Mouse (Mus musculus) ES-Bruce4 (cell line): ENCODE measurements around the gene Tbxa2r. TPM values are rescaled to one million over a fixed set of nuclear protein-coding genes. Genes with fewer than 3 reads are reported as not detected.

Source experiments
- H3K27ac ChIP-seq: 2 replicates; pipeline ENCODE4 v1.5.1; 2012; ENCODE audit warnings: low read length, inconsistent platforms; ENCODE audit not compliant: insufficient read depth
- H3K27me3 ChIP-seq: 2 replicates; pipeline ENCODE4 v1.6.1; 2012; ENCODE audit warnings: mild to moderate bottlenecking, low read length, inconsistent platforms; ENCODE audit not compliant: control insufficient read depth, poor library complexity, insufficient read depth, severe bottlenecking
- H3K36me3 ChIP-seq: 2 replicates; pipeline ENCODE4 v1.6.1; 2012; ENCODE audit warnings: inconsistent platforms, mild to moderate bottlenecking, low read length, moderate library complexity; ENCODE audit not compliant: control insufficient read depth, poor library complexity, insufficient read depth, severe bottlenecking
- H3K4me1 ChIP-seq: one replicate; pipeline ENCODE4 v1.8.1; 2011; ENCODE audit warnings: low read length; ENCODE audit not compliant: control insufficient read depth, insufficient read depth
- H3K4me3 ChIP-seq: 2 replicates; pipeline ENCODE4 v1.5.1; 2011; ENCODE audit warnings: low read depth, mild to moderate bottlenecking, low read length
- H3K9ac ChIP-seq: 2 replicates; pipeline ENCODE4 v1.6.1; 2012; ENCODE audit warnings: low read depth, mild to moderate bottlenecking, inconsistent platforms; ENCODE audit not compliant: poor library complexity, severe bottlenecking
- H3K9me3 ChIP-seq: replicated peaks from 2 replicates; pipeline ENCODE4 v1.6.1; 2012; ENCODE audit warnings: mild to moderate bottlenecking, low read length, inconsistent platforms; ENCODE audit not compliant: control insufficient read depth, poor library complexity, insufficient read depth, severe bottlenecking
- CTCF ChIP-seq: IDR thresholded peaks from one replicate; pipeline ENCODE4 v1.8.1; 2011; ENCODE audit warnings: low read depth, low read length
- EP300 ChIP-seq: IDR thresholded peaks from 2 replicates; pipeline ENCODE4 v1.6.1; 2011; ENCODE audit warnings: low read depth, low read length; ENCODE audit not compliant: insufficient read depth
- POLR2A ChIP-seq: IDR thresholded peaks from one replicate; pipeline ENCODE4 v1.8.1; 2011; ENCODE audit warnings: low read length; ENCODE audit not compliant: insufficient read depth
- polyA plus RNA-seq: library from polyadenylated mRNA; stranded (reverse); fragments of >200 nt; gene quantifications from 2 replicates; pipeline ENCODE4 v1.2.4, GENCODE M21; 2011; ENCODE audit warnings: low read depth; ENCODE audit not compliant: missing spikeins, insufficient read depth, insufficient read length

Gene Tbxa2r
- polyA plus RNA-seq, 1 experiment: 0.57 TPM

GRCm38 (mm10) chr10:81365672-81366476 is 37.3 kb downstream of the Tbxa2r start, which contains the start of gene 4930404N11Rik:
Gene 4930404N11Rik, minus strand, starts transcription at chr10:81365816.
- Histone ChIP-seq H3K4me3 (no peak within 1 kb of the TSS), H3K9me3 (no peaks in the 10 kb centered on the region), H3K36me3 (peaks cover 18% of the 10 kb centered on the region), H3K27me3 (no peaks in the 10 kb centered on the region), H3K9ac (no peak within 1 kb of the TSS), H3K4me1 (peaks cover 9% of the 10 kb centered on the region), H3K27ac (no peak within 1 kb of the TSS)
- TF ChIP-seq EP300 (no peak), CTCF (no peak), POLR2A (no peak)

DNA sequence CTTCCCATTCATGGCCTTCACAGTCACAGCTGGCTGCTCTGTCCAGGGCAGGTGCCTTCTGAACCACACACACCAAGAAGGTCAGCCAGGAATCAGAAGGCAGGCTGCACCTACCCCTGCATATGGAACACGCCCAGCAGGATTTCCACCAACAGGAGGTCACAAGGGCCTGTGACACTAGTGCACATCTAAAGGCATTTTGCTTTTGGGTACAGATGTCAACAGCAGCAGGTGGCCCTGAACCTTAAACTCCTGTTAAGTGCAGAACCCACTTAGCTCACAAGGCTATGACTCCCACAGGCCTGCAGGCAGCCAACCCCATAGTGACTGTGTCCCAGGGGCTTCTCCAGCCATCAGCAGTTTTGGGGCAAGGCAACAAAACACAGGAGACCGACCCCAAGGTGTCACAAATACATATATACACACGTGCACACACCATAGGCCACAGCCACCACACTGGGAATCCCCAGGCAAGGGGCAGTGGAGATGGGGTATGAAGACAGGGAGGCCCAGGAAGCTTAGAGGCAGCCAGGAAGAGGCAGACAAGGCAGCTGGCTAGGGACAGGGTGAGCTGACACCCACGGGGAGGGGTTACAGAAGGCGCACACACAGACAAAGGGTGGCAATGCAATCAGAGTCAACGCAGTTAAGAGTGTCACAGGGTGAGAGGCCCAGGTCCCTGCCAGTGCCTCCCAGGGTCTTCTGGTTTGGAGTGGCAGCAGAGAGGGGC is 38.1 kb downstream of the Tbxa2r start:
- Histone ChIP-seq H3K36me3 (peaks cover 18% of the 10 kb centered on the region), H3K9me3 (no peaks in the 10 kb centered on the region), H3K4me1 (peaks cover 9% of the 10 kb centered on the region), H3K27me3 (no peaks in the 10 kb centered on the region), H3K9ac (no peak overlapping the region), H3K4me3 (no peak overlapping the region), H3K27ac (no peak overlapping the region)
- TF ChIP-seq EP300: no peak
- no peak for TF ChIP-seq CTCF
- no peak for TF ChIP-seq POLR2A

GRCm38 (mm10) chr10:81367207-81367495 is 38.6 kb downstream of the Tbxa2r start:
- TF ChIP-seq CTCF (no peak), EP300 (no peak), POLR2A (no peak)
- Histone ChIP-seq H3K4me1 (peaks cover 7% of the 10 kb centered on the region), H3K9ac (no peak overlapping the region), H3K9me3 (no peaks in the 10 kb centered on the region), H3K4me3 (no peak overlapping the region), H3K36me3 (peaks cover 18% of the 10 kb centered on the region), H3K27me3 (no peaks in the 10 kb centered on the region), H3K27ac (no peak overlapping the region)

- Histone ChIP-seq H3K4me1 (no peaks in the 10 kb centered on the region), H3K36me3 (peaks cover 2% of the 10 kb centered on the region; the same call in 1 of the 2 replicates), H3K9ac (no peak overlapping the region), H3K4me3 (no peak overlapping the region), H3K27ac (no peak overlapping the region), H3K27me3 (no peaks in the 10 kb centered on the region), H3K9me3 (no peaks in the 10 kb centered on the region)
- TF ChIP-seq POLR2A (no peak), CTCF (no peak), EP300 (no peak)
Measured at GRCm38 (mm10) chr10:81375322-81375721, 46.8 kb downstream of the Tbxa2r start.

DNA sequence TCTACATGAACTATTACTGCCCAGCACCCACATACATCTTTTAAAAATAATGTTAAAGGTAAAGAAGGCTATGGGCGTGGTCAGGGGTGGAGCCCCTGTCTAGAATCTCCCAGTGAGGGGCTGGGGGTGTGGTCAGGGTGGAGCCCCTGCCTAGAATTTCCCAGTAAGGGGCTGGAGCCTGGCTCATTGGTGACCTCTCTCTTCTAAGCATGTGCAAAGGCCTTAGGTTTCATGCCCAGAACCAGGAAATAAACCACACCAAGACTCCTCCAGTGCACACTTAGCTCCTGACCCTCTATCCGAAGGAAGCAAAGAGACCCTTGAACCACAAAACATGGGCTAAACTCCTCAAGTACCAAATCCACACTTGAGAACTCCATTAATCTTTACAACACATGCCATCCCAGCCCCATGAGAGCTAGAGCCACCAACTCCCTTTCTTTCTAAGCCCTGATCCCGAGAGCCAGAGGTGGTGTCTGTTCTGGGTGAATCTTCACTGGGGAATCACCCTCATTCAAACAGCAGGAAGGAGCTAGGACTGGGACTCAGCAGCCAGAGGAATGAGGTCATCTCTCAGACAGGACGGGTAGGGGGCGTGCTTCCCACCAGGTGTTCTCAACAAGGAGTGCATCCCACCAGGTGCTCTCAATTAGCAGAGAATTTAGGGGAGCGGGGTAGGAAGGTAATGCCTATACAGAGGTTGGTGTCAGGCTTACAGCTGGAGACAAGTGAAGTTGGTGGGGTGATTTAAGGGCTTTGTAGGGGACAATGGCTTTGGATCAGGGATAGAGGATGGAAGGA is 48.2 kb downstream of the Tbxa2r start:
- Histone ChIP-seq H3K4me1 (no peaks in the 10 kb centered on the region), H3K27me3 (no peaks in the 10 kb centered on the region), H3K4me3 (peak overlapping the region; percentile 97), H3K36me3 (no peaks in the 10 kb centered on the region), H3K9me3 (no peaks in the 10 kb centered on the region), H3K27ac (peak overlapping the region; percentile 29; the same call in 1 of the 2 replicates), H3K9ac (peak overlapping the region; percentile 93; the same call in 1 of the 2 replicates)
- TF ChIP-seq POLR2A (no peak), CTCF (peak; percentile 57)
